Mouse (Mus musculus) hindbrain, postnatal 0 days (tissue): ENCODE measurements around the gene Fam189a2. TPM values are rescaled to one million over a fixed set of nuclear protein-coding genes. Genes with fewer than 3 reads are reported as not detected.

Experiments
- ATAC-seq: fragments of 200-750 bp; cut with Nextera tagmentation; 2 replicates; pipeline ENCODE4 v1.8.0; 2017; ENCODE audit warnings: mild to moderate bottlenecking, moderate TSS enrichment, moderate library complexity
- DNase-seq: peaks from one replicate; pipeline ENCODE4 v3.0.0-alpha.2; 2015; ENCODE audit warnings: low spot score
- H3K27ac ChIP-seq: fragments of 300-500 bp; sonication (generic); 2 replicates; pipeline ENCODE4 v1.5.1; 2014; ENCODE audit warnings: mild to moderate bottlenecking
- H3K27me3 ChIP-seq: fragments of 300-500 bp; sonication (generic); 2 replicates; pipeline ENCODE4 v1.6.1; 2014; ENCODE audit warnings: low read length, mixed read lengths; ENCODE audit not compliant: insufficient read depth
- H3K36me3 ChIP-seq: fragments of 300-500 bp; sonication (generic); 2 replicates; pipeline ENCODE4 v1.6.1; 2014; ENCODE audit warnings: low read length, mixed read lengths; ENCODE audit not compliant: insufficient read depth
- H3K4me1 ChIP-seq: fragments of 300-500 bp; sonication (generic); 2 replicates; pipeline ENCODE4 v1.6.1; 2014; ENCODE audit warnings: antibody characterized with exemption, low read length, mixed read lengths; ENCODE audit not compliant: insufficient read depth
- H3K4me2 ChIP-seq: fragments of 300-500 bp; sonication (generic); 2 replicates; pipeline ENCODE4 v1.6.1; 2014; ENCODE audit warnings: low read depth, mild to moderate bottlenecking, low read length, moderate library complexity, mixed read lengths
- H3K4me3 ChIP-seq: fragments of 300-500 bp; sonication (generic); 2 replicates; pipeline ENCODE4 v1.5.1; 2014; ENCODE audit warnings: low read length
- H3K9ac ChIP-seq: fragments of 300-500 bp; sonication (generic); replicated peaks from 2 replicates; pipeline ENCODE4 v1.6.1; 2014; ENCODE audit warnings: mild to moderate bottlenecking, low read length, moderate library complexity, mixed read lengths
- H3K9me3 ChIP-seq: fragments of 300-500 bp; sonication (generic); 2 replicates; pipeline ENCODE4 v1.6.1; 2016; ENCODE audit warnings: low read length, mixed read lengths
- CTCF ChIP-seq: IDR thresholded peaks from 2 replicates; pipeline ENCODE4 v1.5.1; 2016; ENCODE audit warnings: antibody characterized with exemption, control low read depth, low read depth
- WGBS: fragments of 180-500 bp; shearing (Covaris S2); extraction: QIAGEN DNeasy Blood & Tissue Kit; methylation state at CpG from one replicate; pipeline ENCODE4 v1.1.7; 2014; 5-methylcytosine and 5-hydroxymethylcytosine counted together
- polyA plus RNA-seq: library from polyadenylated mRNA; unstranded; fragments of >200 nt; fragmentation: Nextera tagmentation; extraction: Ambion mirVana; gene quantifications from 2 replicates; pipeline ENCODE4 v1.2.1, GENCODE M21; 2015
- total RNA-seq: library from RNA; depleted of rRNA; stranded (reverse); fragments of >200 nt; gene quantifications from 2 replicates; pipeline ENCODE4 v1.2.3, GENCODE M21; 2014

Fam189a2 gene
- total and polyA plus RNA-seq, 2 experiments from 2014 or later: 2.7 to 16.9 TPM

DNA sequence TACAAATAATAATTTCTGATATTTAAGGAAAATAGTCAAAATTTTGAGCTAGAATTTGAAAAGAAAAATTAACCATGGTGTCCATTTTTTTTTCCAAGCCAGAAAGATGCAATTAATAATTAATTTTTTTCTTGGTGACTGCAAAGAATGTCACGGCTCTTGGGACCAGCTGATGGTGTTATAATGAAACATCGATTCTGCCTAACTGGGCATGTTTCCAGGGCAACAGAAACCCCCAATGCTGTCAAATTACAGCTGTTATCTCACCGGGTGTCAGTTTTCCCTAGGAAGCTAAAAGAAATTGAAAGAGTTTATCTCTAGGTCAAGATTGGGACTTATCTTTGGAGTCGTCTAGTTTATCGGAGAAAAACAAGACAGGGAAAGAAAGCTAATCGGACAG is 46.6 kb downstream of the Fam189a2 start:
- WGBS: 40% methylated on average over 6 of the region's 6 CpGs
- Histone ChIP-seq H3K27me3 (no peaks in the 10 kb centered on the region), H3K4me1 (no peaks in the 10 kb centered on the region), H3K9me3 (no peaks in the 10 kb centered on the region), H3K27ac (no peak overlapping the region), H3K4me3 (no peak overlapping the region), H3K4me2 (no peak overlapping the region), H3K36me3 (no peaks in the 10 kb centered on the region), H3K9ac (no peak overlapping the region)
- DNase-seq (peak; percentile 28), ATAC-seq (no peak)
- TF ChIP-seq CTCF: no peak

DNA sequence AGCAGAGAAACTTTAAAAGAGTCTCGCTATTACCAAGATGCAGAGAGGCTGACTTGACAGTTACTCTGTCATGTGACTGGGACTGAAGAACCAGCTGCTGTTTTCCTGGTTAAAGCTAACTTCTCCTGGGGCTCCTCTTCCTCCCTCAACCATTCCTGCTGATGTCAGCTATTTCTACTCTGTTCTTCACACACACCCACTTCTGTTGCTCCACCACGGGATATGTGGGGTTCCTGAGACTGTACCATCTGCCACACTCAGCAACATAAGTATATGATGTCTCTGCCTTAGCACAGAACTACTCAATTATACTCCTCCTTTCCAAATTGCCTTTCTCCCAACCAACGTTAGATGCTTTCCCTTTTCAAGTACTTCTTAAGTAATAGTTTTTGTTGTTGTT is 50.2 kb downstream of the Fam189a2 start:
- DNase-seq (no peak), ATAC-seq (no peak)
- no peak for TF ChIP-seq CTCF
- WGBS: 70% methylated on average over 3 of the region's 3 CpGs
- Histone ChIP-seq H3K9me3 (no peaks in the 10 kb centered on the region), H3K36me3 (no peaks in the 10 kb centered on the region), H3K4me3 (no peak overlapping the region), H3K27ac (no peak overlapping the region), H3K4me1 (no peaks in the 10 kb centered on the region), H3K27me3 (no peaks in the 10 kb centered on the region), H3K4me2 (no peak overlapping the region), H3K9ac (no peak overlapping the region)

DNA sequence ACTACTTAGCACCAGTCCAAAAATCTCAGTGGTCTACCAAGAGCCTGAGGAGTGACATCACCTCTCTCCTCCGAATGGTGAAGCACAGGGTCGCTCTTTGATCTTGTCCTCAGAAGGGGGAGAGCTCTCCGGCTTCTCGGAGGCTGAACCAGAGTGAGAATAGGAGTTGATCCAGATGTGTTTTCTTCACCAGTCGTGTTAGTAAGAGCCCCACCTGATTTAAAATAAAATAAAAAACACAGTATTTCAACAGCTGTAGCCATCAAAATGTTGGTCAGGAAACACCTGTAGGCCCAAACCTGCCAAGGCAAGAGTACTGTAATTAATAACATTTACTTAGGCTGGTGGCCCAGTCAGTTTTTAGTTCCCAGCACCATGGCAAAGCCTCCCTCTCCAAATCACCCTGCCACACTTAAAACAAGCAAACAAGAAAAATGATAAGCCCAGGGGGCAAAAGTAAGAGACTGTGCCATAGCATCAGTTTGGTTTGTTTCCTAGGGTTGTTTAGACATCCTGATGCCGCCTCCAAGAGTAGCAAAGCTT is 52.8 kb downstream of the Fam189a2 start:
- no peak overlapping the region for H3K9ac ChIP-seq
- ATAC-seq: no peak
- no peaks in the 10 kb centered on the region for H3K27me3 ChIP-seq
- H3K4me1 ChIP-seq: peaks cover 5% of the 10 kb centered on the region; the same call in 1 of the 2 replicates
- TF ChIP-seq CTCF: no peak
- no peaks in the 10 kb centered on the region for H3K9me3 ChIP-seq
- 80% methylated on average over 6 of the region's 6 CpGs for WGBS
- DNase-seq: no peak
- H3K36me3 ChIP-seq: no peaks in the 10 kb centered on the region
- H3K4me3 ChIP-seq: no peak overlapping the region
- no peak overlapping the region for H3K4me2 ChIP-seq
- H3K27ac ChIP-seq: no peak overlapping the region

DNA sequence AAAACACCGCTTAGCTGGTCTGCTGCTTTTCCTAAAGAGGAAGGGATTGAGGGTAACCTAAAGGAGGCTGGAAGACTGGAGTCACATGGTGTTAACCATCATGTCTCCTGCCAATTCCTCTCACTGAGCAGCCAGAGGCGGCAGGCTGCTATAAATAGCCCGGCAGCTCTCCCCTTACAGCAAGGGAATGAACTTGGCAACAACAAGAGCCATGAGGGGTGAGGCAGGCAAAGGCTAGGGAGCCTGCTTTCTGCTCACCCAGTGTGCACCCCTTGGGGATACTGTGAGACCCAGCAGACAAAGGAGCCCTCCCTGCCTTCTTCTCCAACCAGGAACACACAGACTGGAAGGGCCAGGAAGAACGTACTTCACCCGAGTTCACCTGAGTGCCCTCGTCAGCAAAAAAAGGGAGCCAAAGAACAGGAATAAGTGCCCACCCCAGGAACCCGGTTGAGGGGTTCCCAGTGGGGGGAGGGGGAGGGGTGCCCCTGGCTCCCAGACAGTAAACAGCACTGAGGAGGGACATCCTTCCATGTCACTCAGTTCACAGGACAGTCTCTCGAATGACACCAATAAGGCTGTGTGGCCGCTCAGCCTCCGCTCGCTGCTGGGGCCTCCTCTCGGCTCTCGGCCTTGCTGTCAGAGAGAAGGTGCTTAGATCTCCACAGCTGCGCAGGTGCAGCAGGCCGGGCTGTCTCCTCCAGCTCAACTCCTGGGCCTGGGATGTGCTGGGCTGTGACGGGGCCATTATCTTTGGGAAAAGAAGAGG is 57.8 kb downstream of the Fam189a2 start:
- H3K4me3 ChIP-seq: no peak overlapping the region
- DNase-seq (peak; percentile 63), ATAC-seq (peak; percentile 82)
- no peaks in the 10 kb centered on the region for H3K9me3 ChIP-seq
- WGBS: 53% methylated on average over 16 of the region's 16 CpGs
- no peaks in the 10 kb centered on the region for H3K36me3 ChIP-seq
- peaks cover 7% of the 10 kb centered on the region; the same call in 1 of the 2 replicates for H3K4me1 ChIP-seq
- H3K4me2 ChIP-seq: no peak overlapping the region
- peak; percentile 31; the same call in 1 of the 2 replicates for TF ChIP-seq CTCF
- H3K27ac ChIP-seq: peak overlapping the region; percentile 33
- H3K27me3 ChIP-seq: no peaks in the 10 kb centered on the region
- H3K9ac ChIP-seq: no peak overlapping the region

DNA sequence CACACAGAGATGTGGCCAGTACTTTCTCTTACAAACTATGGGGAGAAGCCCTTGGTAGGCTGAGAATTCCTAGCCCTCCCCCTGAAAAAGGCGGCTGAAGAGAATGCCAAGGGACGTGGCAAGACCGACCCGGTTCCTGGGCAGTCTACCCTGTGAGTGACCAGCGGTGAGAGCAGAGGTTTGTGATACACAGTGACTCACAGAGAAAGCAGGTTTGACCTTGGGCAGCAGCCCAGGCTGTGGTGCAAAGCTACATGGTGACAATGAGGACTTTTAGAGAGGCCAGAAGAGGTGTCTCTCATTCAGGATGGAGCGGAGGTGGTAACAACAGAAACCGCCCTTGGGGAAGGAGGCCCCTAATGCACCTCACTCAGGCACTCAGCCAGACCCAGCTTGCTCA is 59.4 kb downstream of the Fam189a2 start:
- Histone ChIP-seq H3K36me3 (no peaks in the 10 kb centered on the region), H3K9me3 (no peaks in the 10 kb centered on the region), H3K4me3 (no peak overlapping the region), H3K27me3 (no peaks in the 10 kb centered on the region), H3K4me1 (peaks cover 7% of the 10 kb centered on the region; the same call in 1 of the 2 replicates), H3K4me2 (no peak overlapping the region), H3K27ac (no peak overlapping the region), H3K9ac (no peak overlapping the region)
- no peak for DNase-seq
- ATAC-seq: no peak
- WGBS: 96% methylated on average over 7 of the region's 7 CpGs
- no peak for TF ChIP-seq CTCF

DNA sequence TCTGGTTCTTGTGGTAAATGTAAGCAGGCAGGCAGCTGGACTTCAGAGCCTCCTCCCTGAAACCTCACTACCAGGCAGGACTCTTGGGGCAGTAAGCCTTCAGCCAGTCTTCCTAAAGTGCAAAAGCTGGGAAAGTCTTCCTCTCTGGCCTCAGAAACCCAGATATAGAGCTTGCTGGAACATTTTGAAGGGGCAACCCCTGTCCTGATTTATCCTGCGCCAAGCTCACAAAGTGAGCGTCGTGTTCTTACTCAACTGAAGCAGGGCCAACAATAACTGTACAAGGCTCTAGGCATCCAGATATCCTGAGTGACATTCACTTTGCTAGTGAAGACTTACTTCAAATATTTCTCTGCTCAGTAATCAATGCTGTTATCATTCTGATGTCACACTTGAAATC is 60.4 kb downstream of the Fam189a2 start:
- 90% methylated on average over 3 of the region's 3 CpGs for whole genome bisulfite sequencing
- Histone ChIP-seq H3K9me3 (no peaks in the 10 kb centered on the region), H3K4me3 (no peak overlapping the region), H3K27me3 (no peaks in the 10 kb centered on the region), H3K4me1 (peaks cover 7% of the 10 kb centered on the region; the same call in 1 of the 2 replicates), H3K36me3 (no peaks in the 10 kb centered on the region), H3K27ac (no peak overlapping the region), H3K4me2 (no peak overlapping the region), H3K9ac (no peak overlapping the region)
- DNase-seq: no peak
- no peak for ATAC-seq
- TF ChIP-seq CTCF: no peak

DNA sequence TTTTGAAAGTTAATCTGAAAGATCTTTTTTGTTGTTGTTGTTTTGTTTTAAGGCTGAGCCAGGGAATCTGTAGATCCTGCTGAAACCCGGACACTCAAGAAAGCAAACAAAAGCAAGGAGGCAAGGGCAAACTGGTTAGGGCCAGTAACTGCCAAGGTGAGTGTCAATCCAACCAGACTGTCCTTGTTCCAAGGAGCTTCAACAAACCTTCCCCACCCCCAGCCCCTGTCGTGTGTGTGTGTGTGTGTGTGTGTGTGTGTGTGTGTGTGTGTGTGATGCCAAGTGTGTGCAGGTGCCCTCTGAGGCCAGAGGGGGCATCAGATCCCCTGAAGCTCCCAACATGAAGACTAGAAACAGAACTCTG is 62.0 kb downstream of the Fam189a2 start:
- Histone ChIP-seq H3K4me1 (peaks cover 7% of the 10 kb centered on the region; the same call in 1 of the 2 replicates), H3K9ac (no peak overlapping the region), H3K36me3 (no peaks in the 10 kb centered on the region), H3K27ac (no peak overlapping the region), H3K4me2 (no peak overlapping the region), H3K4me3 (no peak overlapping the region), H3K9me3 (no peaks in the 10 kb centered on the region), H3K27me3 (no peaks in the 10 kb centered on the region)
- 73% methylated on average over 2 of the region's 2 CpGs for WGBS
- ATAC-seq (no peak), DNase-seq (no peak)
- TF ChIP-seq CTCF: no peak
